In the genomic region with DNA sequence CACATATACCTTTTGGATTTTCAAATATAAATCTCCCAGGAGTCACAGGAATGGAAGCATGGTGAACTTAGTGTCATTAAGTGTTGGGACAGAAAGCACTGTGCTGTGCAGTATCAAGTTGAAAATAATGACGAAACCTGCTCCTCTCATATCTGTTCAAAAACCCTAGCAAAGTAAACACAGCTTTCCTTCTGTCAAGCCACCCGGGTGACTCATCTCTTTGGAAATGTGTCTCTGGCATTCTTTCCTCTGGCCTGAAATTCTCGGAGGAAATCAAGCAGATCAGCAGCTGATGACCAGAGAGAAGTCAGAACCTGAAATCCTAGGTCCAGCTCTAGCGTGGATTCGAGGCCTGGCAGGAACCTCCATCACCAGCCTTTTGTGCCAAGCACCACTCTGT, we compare ENCODE assay signal across 8 mouse cellular contexts.
DNase-seq lines count a peak whose midpoint lies in the region; ATAC-seq lines count a peak whose summit lies in the region.

No protein-coding gene starts in this region.

- H3K27me3 ChIP-seq in neural tube, embryonic 15.5 days (replicated peaks): no peaks in the 10 kb centered on the region

- no peaks in the 10 kb centered on the region for H3K9me3 ChIP-seq in neural tube, embryonic 15.5 days (replicated peaks)

- WGBS in neural tube, embryonic 15.5 days: 74% methylated on average over 5 of the region's 5 CpGs

- no peak overlapping the region for H3K4me3 ChIP-seq in neural tube, embryonic 15.5 days (replicated peaks)

- H3K36me3 ChIP-seq in neural tube, embryonic 15.5 days: no peaks in the 10 kb centered on the region

- DNase-seq in adrenal gland, adult (ENCODE audit: inconsistent age in 2 of 2, low spot score in 1 of 2): peak; percentile 77 to 91
- no peak for DNase-seq in adrenal gland, postnatal 4 days (ENCODE audit: low spot score in 2 of 2)
- DNase-seq in urinary bladder, postnatal 14 days (ENCODE audit: low spot score): peak; percentile 60
- no peak for DNase-seq in urinary bladder, postnatal 10 days (ENCODE audit: low spot score)
- peak; percentile 9 to 52 for DNase-seq in kidney, postnatal 36 days
- DNase-seq in ovary, postnatal 36 days (ENCODE audit: low spot score): peak; percentile 21
- no peak for DNase-seq in thymus, postnatal 10 days (ENCODE audit: low spot score in 2 of 2)

- H3K4me1 ChIP-seq in neural tube, embryonic 15.5 days: peaks cover 8% of the 10 kb centered on the region

- no peak overlapping the region for H3K27ac ChIP-seq in neural tube, embryonic 15.5 days (replicated peaks)

- no peak overlapping the region for H3K4me2 ChIP-seq in neural tube, embryonic 15.5 days

- no peak for ATAC-seq in neural tube, embryonic 15.5 days (ENCODE audit: low FRiP score)

- H3K9ac ChIP-seq in neural tube, embryonic 15.5 days (replicated peaks): no peak overlapping the region

Comparison
In these comparisons a context has a peak if more than half of its experiments do, and no peak if none do; other contexts are left out.
1. DNase-seq: peak in adrenal gland, adult (2 of 2), urinary bladder, postnatal 14 days (single experiment), kidney, postnatal 36 days (2 of 2) and ovary, postnatal 36 days (single experiment); none in adrenal gland, postnatal 4 days (0 of 2), urinary bladder, postnatal 10 days (single experiment) and thymus, postnatal 10 days (0 of 2).